Mouse (Mus musculus): ENCODE measurements around the gene Cryba2.
A peak's percentile ranks its signal among the peaks of the same experiment; 100 is the strongest.

DNA sequence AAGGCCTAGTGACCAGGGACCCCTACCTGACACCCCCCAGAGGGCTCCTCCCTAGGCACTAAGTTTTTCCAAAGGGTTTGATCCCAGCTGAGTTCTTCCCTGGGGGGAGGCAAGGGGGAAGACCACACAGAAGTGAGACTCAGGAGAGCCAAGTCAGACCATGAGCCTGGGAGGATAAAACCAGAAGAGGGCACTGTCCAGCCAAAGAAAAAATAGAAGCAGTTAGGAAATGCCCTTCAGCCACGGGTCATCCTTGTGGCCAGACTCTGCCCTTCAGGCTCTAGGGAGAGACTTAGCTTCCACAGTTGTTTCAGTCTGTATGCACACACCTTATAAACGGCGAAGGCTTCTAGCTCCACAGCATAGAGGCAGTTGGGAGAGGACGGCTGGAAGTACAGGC lies 31.5 kb upstream of the Cryba2 start:
- no peak for TF ChIP-seq POLR2A (IDR thresholded peaks at IDR 0.05; ENCODE audit: insufficient read depth, low read depth, low read length)
- peak; percentile 54 for TF ChIP-seq CTCF (IDR thresholded peaks at IDR 0.05)

Measured in heart, adult 2 months (tissue).